Mouse (Mus musculus) limb, embryonic 14.5 days (tissue): ENCODE data around the gene Asprv1. TPM values are rescaled to one million over a fixed set of nuclear protein-coding genes. Genes with fewer than 3 reads are reported as not detected.

Experiments used
- ATAC-seq: fragments of 200-750 bp; cut with Nextera tagmentation; 2 replicates; pipeline ENCODE4 v1.8.0; 2017; ENCODE audit warnings: low read depth, moderate number of reproducible peaks, moderate TSS enrichment; ENCODE audit not compliant: low FRiP score
- DNase-seq: peaks from one replicate; pipeline ENCODE4 v3.0.0-alpha.2; 2015; ENCODE audit warnings: low spot score
- H3K27ac ChIP-seq: fragments of 300-500 bp; sonication (generic); replicated peaks from 2 replicates; pipeline ENCODE4 v1.5.1; 2014; ENCODE audit warnings: low read depth, mild to moderate bottlenecking, low read length, moderate library complexity, mixed read lengths
- H3K27me3 ChIP-seq: fragments of 300-500 bp; sonication (generic); 2 replicates; pipeline ENCODE4 v1.6.1; 2014; ENCODE audit warnings: low read length, mixed read lengths; ENCODE audit not compliant: control insufficient read depth, insufficient read depth
- H3K36me3 ChIP-seq: fragments of 300-500 bp; sonication (generic); 2 replicates; pipeline ENCODE4 v1.6.1; 2014; ENCODE audit warnings: mild to moderate bottlenecking, low read length, moderate library complexity, mixed read lengths; ENCODE audit not compliant: control insufficient read depth, insufficient read depth
- H3K4me1 ChIP-seq: fragments of 300-500 bp; sonication (generic); 2 replicates; pipeline ENCODE4 v1.6.1; 2014; ENCODE audit warnings: antibody characterized with exemption, low read length, mixed read lengths; ENCODE audit not compliant: control insufficient read depth, insufficient read depth
- H3K4me2 ChIP-seq: fragments of 300-500 bp; sonication (generic); replicated peaks from 2 replicates; pipeline ENCODE4 v1.6.1; 2014; ENCODE audit warnings: low read depth, mild to moderate bottlenecking, low read length, moderate library complexity; ENCODE audit not compliant: severe bottlenecking
- H3K4me3 ChIP-seq: fragments of 300-500 bp; sonication (generic); replicated peaks from 2 replicates; pipeline ENCODE4 v1.5.1; 2014; ENCODE audit warnings: low read length
- H3K9ac ChIP-seq: fragments of 300-500 bp; sonication (generic); 2 replicates; pipeline ENCODE4 v1.6.1; 2014; ENCODE audit warnings: mild to moderate bottlenecking, low read depth, low read length, moderate library complexity; ENCODE audit not compliant: severe bottlenecking
- H3K9me3 ChIP-seq: fragments of 300-500 bp; sonication (generic); 2 replicates; pipeline ENCODE4 v1.6.1; 2016; ENCODE audit warnings: low read length; ENCODE audit not compliant: control insufficient read depth
- POLR2A ChIP-seq: fragments of 200-500 bp; IDR thresholded peaks from 2 replicates; pipeline ENCODE4 v1.8.0; 2012; ENCODE audit warnings: inconsistent platforms, mild to moderate bottlenecking, moderate library complexity, borderline replicate concordance; ENCODE audit not compliant: insufficient read depth, insufficient read length; ENCODE audit errors: extremely low read depth
- WGBS: fragments of 180-500 bp; shearing (Covaris S2); extraction: QIAGEN DNeasy Blood & Tissue Kit; methylation state at CpG from one replicate; pipeline ENCODE4 v1.1.7; 2014; 5-methylcytosine and 5-hydroxymethylcytosine counted together
- polyA plus RNA-seq, 2 experiments: library from polyadenylated mRNA; depleted of rRNA in 1 of 2; stranded (reverse) in 1 of 2; unstranded in 1 of 2; fragments of >200 nt; fragmentation: Nextera tagmentation in 1 of 2; extraction: Ambion mirVana in 1 of 2; gene quantifications; 2 replicates each; pipeline versions ENCODE4 v1.2.1 to v1.2.3; 2012 to 2014

Gene Asprv1
- polyA plus RNA-seq, 2 experiments, result 34.8 to 100.0 TPM

- peaks cover 18% of the 10 kb centered on the region for H3K36me3 ChIP-seq
- H3K27ac ChIP-seq, result no peak overlapping the region
- ATAC-seq (no peak), DNase-seq (no peak)
- H3K4me1 ChIP-seq, result peaks cover 12% of the 10 kb centered on the region
- H3K4me2 ChIP-seq, result no peak overlapping the region
- TF ChIP-seq POLR2A, result no peak
- 92% methylated on average over 10 of the region's 10 CpGs for WGBS
- no peaks in the 10 kb centered on the region for H3K9me3 ChIP-seq
- no peak overlapping the region for H3K9ac ChIP-seq
- no peak overlapping the region for H3K4me3 ChIP-seq
- no peaks in the 10 kb centered on the region for H3K27me3 ChIP-seq
Measured at GRCm38 (mm10) chr6:86667061-86667460, 39.1 kb downstream of the Asprv1 start.

- Histone ChIP-seq H3K27ac (peak within 1 kb of the TSS; percentile 40; the same call in 1 of the 2 replicates), H3K36me3 (peaks cover 26% of the 10 kb centered on the region), H3K9ac (peak within 1 kb of the TSS; percentile 76), H3K4me2 (peak within 1 kb of the TSS; percentile 76), H3K27me3 (no peaks in the 10 kb centered on the region), H3K9me3 (no peaks in the 10 kb centered on the region), H3K4me1 (peaks cover 12% of the 10 kb centered on the region), H3K4me3 (peak within 1 kb of the TSS; percentile 84)
- ATAC-seq (no peak), DNase-seq (no peak)
- TF ChIP-seq POLR2A, result no peak
- 2% methylated on average over 19 of the region's 76 CpGs for WGBS
Measured at GRCm38 (mm10) chr6:86668580-86669239, 40.7 kb downstream of the Asprv1 start, which contains the start of gene Mxd1. Gene Mxd1, minus strand, starts transcription at chr6:86669161.

- peak overlapping the region; percentile 40; the same call in 1 of the 2 replicates for H3K27ac ChIP-seq
- H3K27me3 ChIP-seq, result no peaks in the 10 kb centered on the region
- peak overlapping the region; percentile 84 for H3K4me3 ChIP-seq
- peak overlapping the region; percentile 45 for H3K9ac ChIP-seq
- H3K9me3 ChIP-seq, result no peaks in the 10 kb centered on the region
- peaks cover 12% of the 10 kb centered on the region for H3K4me1 ChIP-seq
- DNase-seq (peak; percentile 100), ATAC-seq (peak; percentile 100)
- TF ChIP-seq POLR2A, result no peak
- H3K36me3 ChIP-seq, result peaks cover 31% of the 10 kb centered on the region
- peak overlapping the region; percentile 66 for H3K4me2 ChIP-seq
- WGBS, result under 1% methylated on average over 27 of the region's 37 CpGs
Measured at GRCm38 (mm10) chr6:86669240-86669727, 41.3 kb downstream of the Asprv1 start.

GRCm38 (mm10) chr6:86670873-86671272 is 42.9 kb downstream of the Asprv1 start:
- no peak for TF ChIP-seq POLR2A
- no peaks in the 10 kb centered on the region for H3K27me3 ChIP-seq
- ATAC-seq (no peak), DNase-seq (peak; percentile 82)
- no peak overlapping the region for H3K4me2 ChIP-seq
- H3K27ac ChIP-seq, result no peak overlapping the region
- H3K9me3 ChIP-seq, result no peaks in the 10 kb centered on the region
- peaks cover 44% of the 10 kb centered on the region for H3K36me3 ChIP-seq
- WGBS, result 23% methylated on average over 2 of the region's 2 CpGs
- H3K9ac ChIP-seq, result no peak overlapping the region
- no peak overlapping the region for H3K4me3 ChIP-seq
- H3K4me1 ChIP-seq, result peaks cover 9% of the 10 kb centered on the region

GRCm38 (mm10) chr6:86678341-86678740 is 50.4 kb downstream of the Asprv1 start:
- ATAC-seq (no peak), DNase-seq (no peak)
- no peak for TF ChIP-seq POLR2A
- H3K9ac ChIP-seq, result no peak overlapping the region
- no peak overlapping the region for H3K4me3 ChIP-seq
- H3K36me3 ChIP-seq, result peaks cover 91% of the 10 kb centered on the region
- H3K4me2 ChIP-seq, result no peak overlapping the region
- H3K27ac ChIP-seq, result no peak overlapping the region
- H3K27me3 ChIP-seq, result no peaks in the 10 kb centered on the region
- no peaks in the 10 kb centered on the region for H3K4me1 ChIP-seq
- WGBS, result 77% methylated on average over 6 of the region's 6 CpGs
- H3K9me3 ChIP-seq, result no peaks in the 10 kb centered on the region

Other genes with a start within 250 kb of the Asprv1 start
- gene Pcyox1, start 231.0 kb upstream of the Asprv1 start, polyA plus RNA-seq (2012; rRNA removed), result 67.3 and 67.5 TPM in 2 replicates
- gene Pcyox1, start 231.0 kb upstream of the Asprv1 start, polyA plus RNA-seq (2014; fragmentation: Nextera tagmentation; extraction: Ambion mirVana), result 93.3 and 98.2 TPM in 2 replicates
- gene Tia1, start 223.9 kb upstream of the Asprv1 start, polyA plus RNA-seq (2012; rRNA removed), result 230 and 264 TPM in 2 replicates
- 173 and 211 TPM in 2 replicates for gene Tia1, start 223.9 kb upstream of the Asprv1 start, polyA plus RNA-seq (2014; fragmentation: Nextera tagmentation; extraction: Ambion mirVana)
- gene Gm44790, start 201.5 kb upstream of the Asprv1 start, polyA plus RNA-seq (2012; rRNA removed), result 1.5 and 2.4 TPM in 2 replicates
- 0.77 and 1.2 TPM in 2 replicates for gene Gm44790, start 201.5 kb upstream of the Asprv1 start, polyA plus RNA-seq (2014; fragmentation: Nextera tagmentation; extraction: Ambion mirVana)
- 16.0 and 19.1 TPM in 2 replicates for gene C87436, start 189.8 kb upstream of the Asprv1 start, polyA plus RNA-seq (2012; rRNA removed)
- gene C87436, start 189.8 kb upstream of the Asprv1 start, polyA plus RNA-seq (2014; fragmentation: Nextera tagmentation; extraction: Ambion mirVana), result 20.6 and 22.2 TPM in 2 replicates
- gene Pcbp1, start 101.8 kb upstream of the Asprv1 start, polyA plus RNA-seq (2012; rRNA removed), result 333 and 395 TPM in 2 replicates
- 445 and 455 TPM in 2 replicates for gene Pcbp1, start 101.8 kb upstream of the Asprv1 start, polyA plus RNA-seq (2014; fragmentation: Nextera tagmentation; extraction: Ambion mirVana)
- 11.7 and 14.8 TPM in 2 replicates for gene Mxd1, start 41.0 kb downstream of the Asprv1 start, polyA plus RNA-seq (2012; rRNA removed)
- gene Mxd1, start 41.0 kb downstream of the Asprv1 start, polyA plus RNA-seq (2014; fragmentation: Nextera tagmentation; extraction: Ambion mirVana), result 10.7 and 15.7 TPM in 2 replicates
- gene Snrnp27, start 56.4 kb downstream of the Asprv1 start, polyA plus RNA-seq (2012; rRNA removed), result 37.4 and 64.8 TPM in 2 replicates
- gene Snrnp27, start 56.4 kb downstream of the Asprv1 start, polyA plus RNA-seq (2014; fragmentation: Nextera tagmentation; extraction: Ambion mirVana), result 115 and 117 TPM in 2 replicates
- 27.0 and 27.3 TPM in 2 replicates for gene Gmcl1, start 105.2 kb downstream of the Asprv1 start, polyA plus RNA-seq (2012; rRNA removed)
- 33.3 and 41.0 TPM in 2 replicates for gene Gmcl1, start 105.2 kb downstream of the Asprv1 start, polyA plus RNA-seq (2014; fragmentation: Nextera tagmentation; extraction: Ambion mirVana)
- 23.1 and 28.3 TPM in 2 replicates for gene Anxa4, start 165.4 kb downstream of the Asprv1 start, polyA plus RNA-seq (2012; rRNA removed)
- gene Anxa4, start 165.4 kb downstream of the Asprv1 start, polyA plus RNA-seq (2014; fragmentation: Nextera tagmentation; extraction: Ambion mirVana), result 45.6 and 50.5 TPM in 2 replicates
- 24.7 and 27.4 TPM in 2 replicates for gene Aak1, start 221.4 kb downstream of the Asprv1 start, polyA plus RNA-seq (2012; rRNA removed)
- gene Aak1, start 221.4 kb downstream of the Asprv1 start, polyA plus RNA-seq (2014; fragmentation: Nextera tagmentation; extraction: Ambion mirVana), result 19.8 and 20.9 TPM in 2 replicates